Mouse (Mus musculus): ENCODE results near the gene Trappc5.

The Trappc5 gene

DNA sequence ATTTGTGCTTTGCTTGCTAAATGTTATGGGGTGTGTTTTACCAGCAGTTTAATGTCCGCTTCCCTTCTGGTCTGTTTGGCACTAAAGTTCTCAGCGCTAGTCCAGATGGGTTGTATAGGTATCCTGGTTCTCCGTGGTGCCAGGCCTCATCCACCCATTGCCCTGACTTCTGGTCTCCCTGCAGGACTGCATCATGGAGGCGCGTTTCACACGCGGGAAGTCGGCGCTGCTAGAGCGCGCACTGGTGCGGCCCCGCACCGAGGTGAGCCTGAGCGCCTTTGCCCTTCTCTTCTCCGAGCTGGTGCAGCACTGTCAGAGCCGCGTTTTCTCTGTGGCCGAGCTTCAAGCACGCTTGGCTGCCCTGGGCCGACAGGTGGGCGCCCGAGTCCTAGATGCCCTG, 2.7 kb downstream of the Trappc5 start:
- peak in 1 of 2 experiments; percentile 22 for DNase-seq

- peak; percentile 58 to 61 for DNase-seq
These were observed 3.1 kb downstream of the Trappc5 start for GRCm38 (mm10) chr8:3679236-3679635.

DNA sequence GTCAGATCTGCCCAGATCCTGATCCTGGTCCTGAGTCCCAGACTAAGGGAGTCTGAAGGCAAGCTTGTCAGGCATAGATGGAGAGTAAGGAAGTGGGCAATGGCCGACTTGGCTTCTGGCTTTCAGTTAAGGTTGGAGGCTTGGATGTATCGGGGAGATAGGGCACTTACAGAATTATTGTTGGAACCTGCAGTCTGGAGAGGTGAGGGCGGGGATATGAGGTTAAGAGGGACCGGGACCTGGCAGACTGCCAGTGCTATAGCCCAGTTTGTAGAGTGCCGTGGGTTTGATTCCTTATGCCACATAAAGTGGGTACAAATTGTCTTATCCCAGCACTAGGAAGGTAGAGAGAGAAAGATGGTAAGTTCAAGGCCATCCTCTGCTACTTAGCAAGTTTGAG, 3.6 kb downstream of the Trappc5 start:
- DNase-seq, result peak; percentile 33 to 36

DNA sequence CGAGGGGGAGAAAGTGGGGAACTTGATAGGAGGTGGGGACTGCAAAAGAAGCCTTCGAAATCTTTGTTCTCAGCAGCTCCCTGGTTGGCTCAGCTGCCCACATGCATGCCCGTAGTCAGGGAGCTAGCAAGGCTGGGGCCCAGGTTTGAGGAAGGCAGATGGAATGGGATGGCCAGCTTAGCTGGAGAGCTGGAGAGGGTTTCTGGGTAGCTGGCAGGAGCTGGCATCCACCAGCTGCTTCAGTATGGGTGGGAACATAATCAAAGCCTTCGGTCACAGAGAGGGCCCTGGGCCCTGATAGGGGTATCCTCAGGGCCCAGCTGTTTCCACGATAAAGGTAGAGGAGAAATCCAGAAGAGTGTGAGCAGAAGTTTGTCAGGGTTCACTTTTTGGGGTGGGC, 6.3 kb downstream of the Trappc5 start:
- peak; percentile 80 to 84 for DNase-seq

DNA sequence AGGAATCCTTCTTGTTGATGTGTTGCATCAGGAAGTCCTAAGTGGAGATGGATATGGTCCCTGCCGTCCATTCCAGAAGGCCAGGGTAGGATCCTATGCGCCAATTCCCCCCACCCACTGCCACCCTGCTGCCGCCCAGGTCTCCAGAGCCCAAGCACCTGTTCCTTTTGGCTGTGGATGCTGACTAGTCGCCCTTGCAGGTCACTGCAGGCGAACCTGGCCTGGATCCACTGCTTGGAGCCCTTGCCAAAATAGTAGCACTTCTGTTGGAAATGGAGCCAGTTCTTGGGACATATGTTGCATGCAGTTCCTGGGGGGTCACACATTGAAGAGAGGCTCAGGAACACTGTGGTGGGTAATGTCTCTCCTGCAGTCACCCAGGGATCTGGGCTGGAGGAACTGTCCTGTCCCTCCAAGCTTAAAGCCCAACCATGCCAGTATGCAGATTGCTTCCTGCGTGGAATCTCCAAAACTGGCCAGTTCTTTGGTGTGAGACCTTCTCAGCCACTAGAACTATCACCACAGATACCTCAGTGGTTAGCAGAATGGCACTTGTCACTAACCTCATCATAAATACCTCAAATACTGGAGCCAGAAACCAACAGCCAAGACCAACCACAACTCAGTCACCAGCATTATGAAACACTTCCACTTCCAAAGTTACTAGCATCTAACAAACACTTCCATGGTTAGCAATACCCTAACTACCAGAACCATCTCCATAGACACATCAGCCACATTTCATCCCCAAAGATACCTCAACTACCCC, 7.5 kb downstream of the Trappc5 start:
- peak; percentile 91 to 94 for DNase-seq

GRCm38 (mm10) chr8:3684530-3684929, 8.4 kb downstream of the Trappc5 start:
- DNase-seq, result no peak

- peak in 1 of 2 experiments; percentile 1 for DNase-seq
These were observed 9.3 kb downstream of the Trappc5 start for GRCm38 (mm10) chr8:3685422-3685821.

GRCm38 (mm10) chr8:3687537-3687936, 11.4 kb downstream of the Trappc5 start:
- no peak for DNase-seq

- DNase-seq, result no peak
These were observed 14.7 kb downstream of the Trappc5 start for GRCm38 (mm10) chr8:3690774-3691173.

DNA sequence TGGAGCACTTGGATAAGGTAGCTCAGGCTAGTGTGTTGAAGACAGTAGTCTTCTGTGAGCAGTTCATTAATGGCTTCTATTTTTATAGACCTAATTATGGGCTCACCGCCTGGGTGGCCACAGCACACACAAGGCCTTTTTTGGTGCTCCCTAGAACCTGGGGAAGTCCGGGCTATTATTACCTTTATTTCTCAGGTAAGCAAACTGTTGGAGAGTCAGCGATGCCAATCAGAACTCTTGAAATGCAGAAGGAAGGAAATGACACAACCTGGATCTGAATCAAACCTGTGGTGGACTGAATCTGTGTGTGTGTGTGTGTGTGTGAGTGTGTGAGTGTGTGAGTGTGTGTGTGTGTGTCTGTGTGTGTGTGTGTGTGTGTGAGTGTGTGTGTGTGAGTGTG, 18.0 kb downstream of the Trappc5 start, which contains the start of gene Fcer2a:
Gene Fcer2a (minus strand): TSS at position 55 of the 400 bp plus-strand sequence.
- DNase-seq, result no peak

DNA sequence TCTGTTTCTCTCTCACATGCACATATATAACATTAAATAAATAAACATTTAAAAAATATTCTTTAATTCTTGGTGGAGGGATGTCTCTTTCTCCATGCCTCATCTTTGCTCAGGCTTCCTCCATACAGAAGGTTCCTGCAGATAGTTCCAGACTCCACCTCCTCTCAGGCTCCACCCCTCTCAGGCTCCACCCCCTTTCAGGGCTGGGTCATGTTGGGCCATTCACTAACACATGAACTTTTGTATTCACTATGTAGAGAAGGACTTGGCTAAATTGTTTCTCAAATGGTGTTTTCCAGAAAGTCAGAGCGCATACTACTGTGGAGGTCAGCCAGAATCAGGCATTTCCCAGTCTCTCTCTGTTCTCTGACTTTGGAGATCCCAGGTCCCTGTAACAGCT, 25.4 kb downstream of the Trappc5 start:
- no peak for DNase-seq

- DNase-seq, result peak; percentile 32 to 43
These were observed 29.6 kb downstream of the Trappc5 start for GRCm38 (mm10) chr8:3705711-3706110.

DNA sequence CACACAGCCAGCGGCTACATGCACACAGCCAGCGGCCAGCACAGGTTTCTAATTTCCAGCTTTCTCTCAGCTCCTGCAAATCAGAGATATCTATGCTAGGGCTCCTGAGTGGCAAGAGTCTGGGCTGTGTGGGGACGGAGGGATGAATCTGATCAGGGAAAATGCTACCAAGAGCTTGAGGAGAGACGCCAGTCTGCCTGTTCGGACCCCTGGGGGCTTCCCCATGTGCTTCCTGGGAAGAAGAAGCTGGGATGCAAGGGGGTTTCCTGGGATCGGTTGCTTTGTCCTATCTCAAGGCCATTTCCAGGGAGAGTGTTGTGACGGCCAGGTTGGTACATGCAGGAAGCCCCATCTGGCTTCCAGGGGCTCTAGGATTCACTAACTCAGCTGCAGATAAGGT, 31.5 kb downstream of the Trappc5 start:
- DNase-seq, result no peak

- no peak for DNase-seq
These were observed 34.2 kb downstream of the Trappc5 start for GRCm38 (mm10) chr8:3710312-3710711.

DNA sequence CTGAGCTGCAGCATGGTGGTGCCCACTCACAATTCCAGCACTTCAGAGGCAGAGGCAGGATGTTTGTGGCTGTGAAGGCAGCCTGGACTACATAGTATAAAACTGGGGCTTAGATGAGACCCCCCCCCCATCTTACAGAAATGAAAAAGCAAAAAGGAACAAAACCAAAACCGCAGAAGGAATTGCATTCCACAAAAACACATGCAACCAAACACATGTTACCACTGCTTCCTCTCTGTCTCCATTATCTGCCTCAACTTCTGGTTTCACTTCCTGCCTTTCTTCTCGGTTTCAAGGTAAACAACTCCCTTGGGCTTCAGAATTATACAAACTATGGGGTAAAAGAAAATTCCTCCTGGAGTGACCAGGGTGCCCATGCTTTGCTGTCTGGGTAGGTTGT, 35.5 kb downstream of the Trappc5 start:
- no peak for DNase-seq

GRCm38 (mm10) chr8:3717321-3717954, 41.3 kb downstream of the Trappc5 start:
- DNase-seq, result no peak

- DNase-seq, result peak; percentile 88 to 91
These were observed 42.5 kb downstream of the Trappc5 start for GRCm38 (mm10) chr8:3718559-3718958.

DNA sequence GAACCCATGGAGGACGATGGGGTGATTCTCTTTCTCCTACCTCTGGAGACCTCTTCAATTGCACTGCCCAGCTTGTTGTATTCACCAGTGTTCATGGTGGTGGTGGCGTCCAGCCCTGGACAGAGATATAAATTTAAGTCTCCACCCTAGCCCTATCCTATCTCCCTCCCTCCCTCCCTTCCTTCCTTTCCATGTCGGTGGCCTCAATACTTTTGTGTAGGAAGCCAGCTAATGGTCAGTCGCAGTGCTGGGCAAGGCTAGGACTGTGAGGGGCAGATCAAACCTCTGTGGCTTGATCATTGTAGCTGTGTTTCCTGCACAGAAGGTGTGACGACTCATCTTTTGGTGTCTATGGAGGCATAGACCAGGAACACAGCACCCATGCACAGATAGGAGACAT, 44.5 kb downstream of the Trappc5 start, which contains the start of gene Clec4g:
Gene Clec4g (minus strand): TSS at position 101 of the 400 bp plus-strand sequence.
- DNase-seq, result no peak

GRCm38 (mm10) chr8:3721041-3721440, 44.9 kb downstream of the Trappc5 start:
- DNase-seq, result peak; percentile 86 to 87
